Mouse (Mus musculus): Measurements from ENCODE around the gene Folr2.

The Folr2 gene

GRCm38 (mm10) chr7:101866491-101867265 is 9.7 kb upstream of the Folr2 start:
- in situ Hi-C loops (cut with MboI), result no loop called here

GRCm38 (mm10) chr7:101863415-101863814 is 6.4 kb upstream of the Folr2 start, which contains the start of gene Anapc15:
Anapc15 (plus strand) TSS chr7:101863715.
- in situ Hi-C loops (cut with MboI), result no loop called here

- in situ Hi-C loops (cut with MboI), result no loop called here
Measured at GRCm38 (mm10) chr7:101862291-101862690, 5.3 kb upstream of the Folr2 start.

- in situ Hi-C loops (cut with MboI), result no loop called here
Measured at GRCm38 (mm10) chr7:101860978-101861377, 4.0 kb upstream of the Folr2 start.

- in situ Hi-C loops (cut with MboI), result no loop called here
Measured at GRCm38 (mm10) chr7:101858362-101858761, 1.4 kb upstream of the Folr2 start.

- in situ Hi-C loops (cut with MboI), result no loop called here
Measured at GRCm38 (mm10) chr7:101853816-101854215, 3.2 kb downstream of the Folr2 start.

GRCm38 (mm10) chr7:101852846-101853245 is 4.1 kb downstream of the Folr2 start:
- in situ Hi-C loops (cut with MboI), result no loop called here

GRCm38 (mm10) chr7:101851689-101852088 is 5.3 kb downstream of the Folr2 start:
- in situ Hi-C loops (cut with MboI), result no loop called here

GRCm38 (mm10) chr7:101847934-101848333 is 9.1 kb downstream of the Folr2 start:
- in situ Hi-C loops (cut with MboI), result no loop called here

GRCm38 (mm10) chr7:101844186-101844585 is 12.8 kb downstream of the Folr2 start:
- in situ Hi-C loops (cut with MboI), result no loop called here

GRCm38 (mm10) chr7:101837606-101838471 is 19.2 kb downstream of the Folr2 start, which contains the start of gene Inppl1:
Inppl1 (minus strand) TSS chr7:101838229.
- in situ Hi-C loops (cut with MboI), result no loop called here

- in situ Hi-C loops (cut with MboI), result no loop called here
Measured at GRCm38 (mm10) chr7:101837154-101837605, 19.8 kb downstream of the Folr2 start.

GRCm38 (mm10) chr7:101836271-101837153 is 20.5 kb downstream of the Folr2 start:
- in situ Hi-C loops (cut with MboI), result no loop called here

- in situ Hi-C loops (cut with MboI), result no loop called here
Measured at GRCm38 (mm10) chr7:101835457-101836109, 21.4 kb downstream of the Folr2 start.

- in situ Hi-C loops (cut with MboI), result no loop called here
Measured at GRCm38 (mm10) chr7:101834903-101835302, 22.1 kb downstream of the Folr2 start.

- in situ Hi-C loops (cut with MboI), result no loop called here
Measured at GRCm38 (mm10) chr7:101833916-101834584, 22.9 kb downstream of the Folr2 start.

GRCm38 (mm10) chr7:101833352-101833751 is 23.6 kb downstream of the Folr2 start:
- in situ Hi-C loops (cut with MboI), result no loop called here

- in situ Hi-C loops (cut with MboI), result no loop called here
Measured at GRCm38 (mm10) chr7:101832372-101832771, 24.6 kb downstream of the Folr2 start.

- in situ Hi-C loops (cut with MboI), result no loop called here
Measured at GRCm38 (mm10) chr7:101831437-101831836, 25.6 kb downstream of the Folr2 start.

- in situ Hi-C loops (cut with MboI), result no loop called here
Measured at GRCm38 (mm10) chr7:101830373-101830772, 26.6 kb downstream of the Folr2 start.
